Mouse (Mus musculus): ENCODE results near the gene Mbnl1. TPM values are rescaled to one million over a fixed set of nuclear protein-coding genes. Genes with fewer than 3 reads are reported as not detected.
"Not testable (repeated sequence)": the region's sequence is repeated elsewhere in the genome, so short reads cannot be mapped to it uniquely, and the experiment has no call there.

Mbnl1 gene
- polyA plus RNA-seq, 1 experiment from 2014 or later = 70.0 TPM

GRCm38 (mm10) chr3:60469170-60469805 lies 3.3 kb upstream of the Mbnl1 start:
- H3K36me3 ChIP-seq (ENCODE audit: control insufficient read depth, insufficient read depth, low read length); H3K9me3 ChIP-seq (ENCODE audit: control insufficient read depth, low read length); H3K4me3 ChIP-seq (ENCODE audit: low read depth, low read length); H3K4me2 ChIP-seq (ENCODE audit: low read depth, severe bottlenecking); H3K27ac ChIP-seq (replicated peaks; ENCODE audit: low read depth, low read length); H3K4me1 ChIP-seq (ENCODE audit: control insufficient read depth, insufficient read depth, low read length); ATAC-seq (ENCODE audit: insufficient number of reproducible peaks, low FRiP score, low TSS enrichment, low read depth); H3K9ac ChIP-seq (ENCODE audit: low read length); DNase-seq (ENCODE audit: low spot score); H3K27me3 ChIP-seq (ENCODE audit: control insufficient read depth, insufficient read depth, low read length): not testable (repeated sequence)
- WGBS = 92% methylated on average over 2 of the region's 3 CpGs

- Histone ChIP-seq H3K27me3 (ENCODE audit: control insufficient read depth, insufficient read depth, low read length) (no peaks in the 10 kb centered on the region), H3K9me3 (ENCODE audit: control insufficient read depth, low read length) (no peaks in the 10 kb centered on the region), H3K9ac (ENCODE audit: low read length) (no peak overlapping the region), H3K36me3 (ENCODE audit: control insufficient read depth, insufficient read depth, low read length) (no peaks in the 10 kb centered on the region), H3K27ac (replicated peaks; ENCODE audit: low read depth, low read length) (no peak overlapping the region), H3K4me1 (ENCODE audit: control insufficient read depth, insufficient read depth, low read length) (no peaks in the 10 kb centered on the region), H3K4me2 (ENCODE audit: low read depth, severe bottlenecking) (no peak overlapping the region), H3K4me3 (ENCODE audit: low read depth, low read length) (no peak overlapping the region)
- DNase-seq (ENCODE audit: low spot score) (no peak), ATAC-seq (ENCODE audit: insufficient number of reproducible peaks, low FRiP score, low TSS enrichment, low read depth) (no peak)
- WGBS = 87% methylated on average over 2 of the region's 2 CpGs
Measured at GRCm38 (mm10) chr3:60472011-60472680, 484 bp upstream of the Mbnl1 start.

- no peaks in the 10 kb centered on the region for H3K36me3 ChIP-seq (ENCODE audit: control insufficient read depth, insufficient read depth, low read length)
- no peak overlapping the region for H3K4me2 ChIP-seq (ENCODE audit: low read depth, severe bottlenecking)
- 94% methylated on average over 11 of the region's 11 CpGs for WGBS
- H3K27ac ChIP-seq (replicated peaks; ENCODE audit: low read depth, low read length) = no peak overlapping the region
- no peaks in the 10 kb centered on the region for H3K4me1 ChIP-seq (ENCODE audit: control insufficient read depth, insufficient read depth, low read length)
- ATAC-seq (ENCODE audit: insufficient number of reproducible peaks, low FRiP score, low TSS enrichment, low read depth) (no peak), DNase-seq (ENCODE audit: low spot score) (no peak)
- H3K27me3 ChIP-seq (ENCODE audit: control insufficient read depth, insufficient read depth, low read length) = no peaks in the 10 kb centered on the region
- no peaks in the 10 kb centered on the region for H3K9me3 ChIP-seq (ENCODE audit: control insufficient read depth, low read length)
- no peak overlapping the region for H3K4me3 ChIP-seq (ENCODE audit: low read depth, low read length)
- H3K9ac ChIP-seq (ENCODE audit: low read length) = no peak overlapping the region
Measured at GRCm38 (mm10) chr3:60473861-60474653, 1.4 kb downstream of the Mbnl1 start.

- Histone ChIP-seq H3K27me3 (ENCODE audit: control insufficient read depth, insufficient read depth, low read length) (no peaks in the 10 kb centered on the region), H3K4me1 (ENCODE audit: control insufficient read depth, insufficient read depth, low read length) (no peaks in the 10 kb centered on the region), H3K36me3 (ENCODE audit: control insufficient read depth, insufficient read depth, low read length) (no peaks in the 10 kb centered on the region), H3K27ac (replicated peaks; ENCODE audit: low read depth, low read length) (no peak overlapping the region), H3K9ac (ENCODE audit: low read length) (no peak overlapping the region), H3K4me2 (ENCODE audit: low read depth, severe bottlenecking) (no peak overlapping the region), H3K4me3 (ENCODE audit: low read depth, low read length) (no peak overlapping the region), H3K9me3 (ENCODE audit: control insufficient read depth, low read length) (no peaks in the 10 kb centered on the region)
- no peak for DNase-seq (ENCODE audit: low spot score)
- ATAC-seq (ENCODE audit: insufficient number of reproducible peaks, low FRiP score, low TSS enrichment, low read depth) = no peak
- 86% methylated on average over 3 of the region's 3 CpGs for WGBS
Measured at GRCm38 (mm10) chr3:60474654-60474972, 2.0 kb downstream of the Mbnl1 start.

GRCm38 (mm10) chr3:60475055-60475454 lies 2.4 kb downstream of the Mbnl1 start:
- Histone ChIP-seq H3K27ac (replicated peaks; ENCODE audit: low read depth, low read length) (no peak overlapping the region), H3K4me1 (ENCODE audit: control insufficient read depth, insufficient read depth, low read length) (no peaks in the 10 kb centered on the region), H3K4me3 (ENCODE audit: low read depth, low read length) (no peak overlapping the region), H3K4me2 (ENCODE audit: low read depth, severe bottlenecking) (no peak overlapping the region), H3K36me3 (ENCODE audit: control insufficient read depth, insufficient read depth, low read length) (no peaks in the 10 kb centered on the region), H3K9ac (ENCODE audit: low read length) (no peak overlapping the region), H3K9me3 (ENCODE audit: control insufficient read depth, low read length) (no peaks in the 10 kb centered on the region), H3K27me3 (ENCODE audit: control insufficient read depth, insufficient read depth, low read length) (no peaks in the 10 kb centered on the region)
- 91% methylated on average over 2 of the region's 2 CpGs for WGBS
- no peak for ATAC-seq (ENCODE audit: insufficient number of reproducible peaks, low FRiP score, low TSS enrichment, low read depth)
- DNase-seq (ENCODE audit: low spot score) = no peak

- Histone ChIP-seq H3K27me3 (ENCODE audit: control insufficient read depth, insufficient read depth, low read length) (no peaks in the 10 kb centered on the region), H3K4me3 (ENCODE audit: low read depth, low read length) (no peak overlapping the region), H3K36me3 (ENCODE audit: control insufficient read depth, insufficient read depth, low read length) (no peaks in the 10 kb centered on the region), H3K9me3 (ENCODE audit: control insufficient read depth, low read length) (no peaks in the 10 kb centered on the region), H3K27ac (replicated peaks; ENCODE audit: low read depth, low read length) (no peak overlapping the region), H3K4me1 (ENCODE audit: control insufficient read depth, insufficient read depth, low read length) (no peaks in the 10 kb centered on the region), H3K9ac (ENCODE audit: low read length) (no peak overlapping the region), H3K4me2 (ENCODE audit: low read depth, severe bottlenecking) (no peak overlapping the region)
- WGBS = 93% methylated on average over 6 of the region's 6 CpGs
- DNase-seq (ENCODE audit: low spot score) = no peak
- ATAC-seq (ENCODE audit: insufficient number of reproducible peaks, low FRiP score, low TSS enrichment, low read depth) = no peak
Measured at GRCm38 (mm10) chr3:60476751-60477255, 4.2 kb downstream of the Mbnl1 start.

GRCm38 (mm10) chr3:60478433-60478832 lies 5.8 kb downstream of the Mbnl1 start:
- DNase-seq (ENCODE audit: low spot score) (no peak), ATAC-seq (ENCODE audit: insufficient number of reproducible peaks, low FRiP score, low TSS enrichment, low read depth) (no peak)
- Histone ChIP-seq H3K4me2 (ENCODE audit: low read depth, severe bottlenecking) (no peak overlapping the region), H3K27ac (replicated peaks; ENCODE audit: low read depth, low read length) (no peak overlapping the region), H3K4me3 (ENCODE audit: low read depth, low read length) (no peak overlapping the region), H3K4me1 (ENCODE audit: control insufficient read depth, insufficient read depth, low read length) (no peaks in the 10 kb centered on the region), H3K9me3 (ENCODE audit: control insufficient read depth, low read length) (no peaks in the 10 kb centered on the region), H3K27me3 (ENCODE audit: control insufficient read depth, insufficient read depth, low read length) (no peaks in the 10 kb centered on the region), H3K9ac (ENCODE audit: low read length) (no peak overlapping the region), H3K36me3 (ENCODE audit: control insufficient read depth, insufficient read depth, low read length) (no peaks in the 10 kb centered on the region)
- WGBS = 45% methylated on average over 2 of the region's 2 CpGs

- no peaks in the 10 kb centered on the region for H3K36me3 ChIP-seq (ENCODE audit: control insufficient read depth, insufficient read depth, low read length)
- WGBS = 95% methylated on average over 2 of the region's 2 CpGs
- H3K4me1 ChIP-seq (ENCODE audit: control insufficient read depth, insufficient read depth, low read length) = no peaks in the 10 kb centered on the region
- ATAC-seq (ENCODE audit: insufficient number of reproducible peaks, low FRiP score, low TSS enrichment, low read depth) = no peak
- DNase-seq (ENCODE audit: low spot score) = no peak
- H3K9me3 ChIP-seq (ENCODE audit: control insufficient read depth, low read length) = no peaks in the 10 kb centered on the region
- H3K9ac ChIP-seq (ENCODE audit: low read length) = no peak overlapping the region
- H3K4me3 ChIP-seq (ENCODE audit: low read depth, low read length) = no peak overlapping the region
- H3K27ac ChIP-seq (replicated peaks; ENCODE audit: low read depth, low read length) = no peak overlapping the region
- H3K4me2 ChIP-seq (ENCODE audit: low read depth, severe bottlenecking) = no peak overlapping the region
- H3K27me3 ChIP-seq (ENCODE audit: control insufficient read depth, insufficient read depth, low read length) = no peaks in the 10 kb centered on the region
Measured at GRCm38 (mm10) chr3:60480716-60481115, 8.1 kb downstream of the Mbnl1 start.
